Mouse (Mus musculus): Measurements from ENCODE around the gene Calhm1. TPM values are rescaled to one million over a fixed set of nuclear protein-coding genes. Genes with fewer than 3 reads are reported as not detected.
A peak's percentile ranks its signal among the peaks of the same experiment; 100 is the strongest.

Gene Calhm1
- not detected in 2 replicates for polyA plus RNA-seq (2016; fragmentation: Nextera tagmentation; extraction: Ambion mirVana)

DNA sequence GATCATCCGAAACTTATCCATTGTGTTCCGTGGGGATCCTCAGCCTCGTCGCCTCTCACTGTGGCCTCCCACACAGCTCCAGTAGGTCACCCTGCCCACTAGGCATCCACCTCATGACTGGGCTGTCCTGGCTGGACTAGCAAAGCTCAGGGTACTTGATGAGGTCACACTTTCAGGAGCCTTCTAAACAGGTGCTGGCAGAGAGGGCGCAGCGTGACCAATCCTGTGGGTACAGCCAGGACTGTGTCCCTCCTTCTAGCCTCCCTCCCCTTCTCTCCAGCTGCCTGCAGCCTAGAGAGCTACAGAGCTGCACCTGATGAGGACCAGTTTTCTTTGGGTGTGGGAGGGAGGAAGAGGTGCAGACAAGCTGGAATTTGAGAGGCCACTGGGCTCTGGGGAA lies at the start of gene Calhm1:
TSS of gene Calhm1 (minus strand) at position 101 of the 400 bp plus-strand sequence.
- Histone ChIP-seq H3K4me3 (replicated peaks) (no peak within 1 kb of the TSS), H3K9ac (no peak within 1 kb of the TSS), H3K9me3 (no peaks in the 10 kb centered on the region), H3K27ac (no peak within 1 kb of the TSS), H3K4me1 (no peaks in the 10 kb centered on the region), H3K27me3 (peaks cover 4% of the 10 kb centered on the region; the same call in 1 of the 2 replicates), H3K36me3 (replicated peaks) (no peaks in the 10 kb centered on the region), H3K4me2 (no peak within 1 kb of the TSS)
- WGBS = 95% methylated on average over 6 of the region's 6 CpGs
- ATAC-seq (ENCODE audit: low FRiP score) = no peak

GRCm38 (mm10) chr19:47192158-47192557 lies 48.1 kb upstream of the Calhm1 start:
- no peaks in the 10 kb centered on the region for H3K9me3 ChIP-seq
- ATAC-seq (ENCODE audit: low FRiP score) = no peak
- no peak overlapping the region for H3K4me3 ChIP-seq (replicated peaks)
- H3K27me3 ChIP-seq = no peaks in the 10 kb centered on the region
- no peak overlapping the region for H3K4me2 ChIP-seq
- no peak overlapping the region for H3K9ac ChIP-seq
- H3K36me3 ChIP-seq (replicated peaks) = no peaks in the 10 kb centered on the region
- peaks cover 8% of the 10 kb centered on the region for H3K4me1 ChIP-seq
- 94% methylated on average over 5 of the region's 5 CpGs for WGBS
- H3K27ac ChIP-seq = no peak overlapping the region

GRCm38 (mm10) chr19:47188515-47189128 lies 44.6 kb upstream of the Calhm1 start:
- Histone ChIP-seq H3K27ac (peak overlapping the region; percentile 65), H3K4me1 (peaks cover 8% of the 10 kb centered on the region), H3K27me3 (no peaks in the 10 kb centered on the region), H3K4me2 (no peak overlapping the region), H3K4me3 (replicated peaks) (no peak overlapping the region), H3K9ac (no peak overlapping the region), H3K36me3 (replicated peaks) (no peaks in the 10 kb centered on the region), H3K9me3 (no peaks in the 10 kb centered on the region)
- 72% methylated on average over 11 of the region's 11 CpGs for WGBS
- ATAC-seq (ENCODE audit: low FRiP score) = peak; percentile 63; the same call in 1 of the 2 replicates

DNA sequence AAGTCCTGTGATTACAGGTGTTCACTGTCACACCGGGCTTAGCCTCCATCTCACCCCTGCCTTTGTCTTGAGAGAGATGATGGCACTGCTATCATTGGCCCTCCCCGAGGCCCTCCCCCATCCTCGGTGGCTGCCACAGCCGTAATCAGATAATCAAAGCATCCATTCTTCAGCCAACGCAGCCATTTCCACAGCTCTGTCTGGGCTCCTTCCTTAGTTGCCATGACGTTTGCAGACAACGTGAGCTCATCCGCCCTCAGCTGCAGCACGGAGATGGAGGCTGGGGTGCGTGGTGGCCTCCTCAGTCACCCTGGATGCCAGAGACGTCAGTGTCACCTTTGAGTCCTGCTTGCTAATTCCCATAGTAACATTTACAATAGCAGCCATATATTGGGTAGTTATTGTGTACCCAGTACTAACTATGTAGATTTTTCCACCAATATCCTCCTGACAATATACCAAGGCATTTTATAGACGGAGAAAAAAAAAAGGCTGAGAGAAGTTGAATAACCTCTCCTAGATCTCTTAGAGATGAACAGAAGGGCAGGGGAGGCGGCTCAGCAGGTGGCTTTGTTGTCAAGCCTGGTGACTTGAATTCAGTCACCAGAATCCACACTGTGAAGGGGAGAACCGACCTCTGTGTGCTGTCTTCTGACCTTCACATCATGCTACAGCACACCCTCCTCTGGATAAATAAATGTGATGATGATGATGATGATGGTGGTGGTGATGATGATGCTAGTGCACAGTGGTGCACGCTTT lies 42.6 kb upstream of the Calhm1 start:
- Histone ChIP-seq H3K9me3 (peaks cover 5% of the 10 kb centered on the region; the same call in 1 of the 2 replicates), H3K4me3 (replicated peaks) (no peak overlapping the region), H3K4me2 (no peak overlapping the region), H3K27ac (no peak overlapping the region), H3K4me1 (peaks cover 8% of the 10 kb centered on the region), H3K9ac (no peak overlapping the region), H3K36me3 (replicated peaks) (no peaks in the 10 kb centered on the region), H3K27me3 (peaks cover 6% of the 10 kb centered on the region)
- no peak for ATAC-seq (ENCODE audit: low FRiP score)
- 47% methylated on average over 15 of the region's 15 CpGs for WGBS

- Histone ChIP-seq H3K27ac (no peak overlapping the region), H3K9me3 (peaks cover 5% of the 10 kb centered on the region; the same call in 1 of the 2 replicates), H3K27me3 (peaks cover 25% of the 10 kb centered on the region), H3K4me2 (no peak overlapping the region), H3K4me1 (peaks cover 13% of the 10 kb centered on the region), H3K9ac (no peak overlapping the region), H3K36me3 (replicated peaks) (no peaks in the 10 kb centered on the region), H3K4me3 (replicated peaks) (no peak overlapping the region)
- WGBS = 75% methylated on average over 4 of the region's 4 CpGs
- ATAC-seq (ENCODE audit: low FRiP score) = no peak
Measured at GRCm38 (mm10) chr19:47184736-47185135, 40.7 kb upstream of the Calhm1 start.

- Histone ChIP-seq H3K4me2 (no peak overlapping the region), H3K4me3 (replicated peaks) (no peak overlapping the region), H3K27me3 (peaks cover 30% of the 10 kb centered on the region), H3K36me3 (replicated peaks) (no peaks in the 10 kb centered on the region), H3K4me1 (peaks cover 18% of the 10 kb centered on the region), H3K9ac (no peak overlapping the region), H3K9me3 (peaks cover 5% of the 10 kb centered on the region; the same call in 1 of the 2 replicates), H3K27ac (no peak overlapping the region)
- ATAC-seq (ENCODE audit: low FRiP score) = no peak
- 78% methylated on average over 8 of the region's 8 CpGs for WGBS
Measured at GRCm38 (mm10) chr19:47184221-47184620, 40.2 kb upstream of the Calhm1 start.

DNA sequence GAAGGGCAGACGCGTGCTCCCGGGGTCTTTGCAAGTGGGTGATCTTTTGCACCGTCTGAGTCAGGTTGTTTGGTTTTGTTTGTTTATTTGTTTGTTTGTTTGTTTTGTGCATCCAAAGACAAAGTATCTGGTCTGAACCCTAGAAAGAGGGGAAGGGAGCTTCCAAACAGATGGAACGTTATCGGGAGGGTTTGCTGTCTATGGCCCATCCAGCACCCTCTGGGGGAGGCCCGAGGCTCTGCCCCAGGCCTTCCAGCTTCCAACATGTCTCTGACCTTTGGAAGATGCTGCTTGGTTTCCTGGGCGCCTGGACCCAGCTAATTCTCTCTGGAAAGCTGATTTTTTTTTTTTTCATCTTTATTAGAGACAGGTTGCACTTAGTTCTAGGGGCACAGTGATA lies 36.0 kb upstream of the Calhm1 start:
- Histone ChIP-seq H3K4me3 (replicated peaks) (peak overlapping the region; percentile 70), H3K9me3 (peaks cover 5% of the 10 kb centered on the region; the same call in 1 of the 2 replicates), H3K36me3 (replicated peaks) (no peaks in the 10 kb centered on the region), H3K27ac (no peak overlapping the region), H3K9ac (no peak overlapping the region), H3K27me3 (peaks cover 72% of the 10 kb centered on the region), H3K4me1 (peaks cover 15% of the 10 kb centered on the region), H3K4me2 (peak overlapping the region; percentile 99)
- WGBS = 11% methylated on average over 8 of the region's 8 CpGs
- no peak for ATAC-seq (ENCODE audit: low FRiP score)

GRCm38 (mm10) chr19:47179272-47179809 lies 35.3 kb upstream of the Calhm1 start:
- peak; percentile 39 for ATAC-seq (ENCODE audit: low FRiP score)
- Histone ChIP-seq H3K27ac (0 out of 2 replicates have a peak overlapping the region, but pooled peaks have one; percentile 38), H3K9ac (peak overlapping the region; percentile 53), H3K4me3 (replicated peaks) (peak overlapping the region; percentile 70), H3K9me3 (peaks cover 5% of the 10 kb centered on the region; the same call in 1 of the 2 replicates), H3K27me3 (peaks cover 73% of the 10 kb centered on the region), H3K4me2 (peak overlapping the region; percentile 99), H3K4me1 (peaks cover 15% of the 10 kb centered on the region), H3K36me3 (replicated peaks) (no peaks in the 10 kb centered on the region)
- WGBS = under 1% methylated on average over 41 of the region's 42 CpGs

DNA sequence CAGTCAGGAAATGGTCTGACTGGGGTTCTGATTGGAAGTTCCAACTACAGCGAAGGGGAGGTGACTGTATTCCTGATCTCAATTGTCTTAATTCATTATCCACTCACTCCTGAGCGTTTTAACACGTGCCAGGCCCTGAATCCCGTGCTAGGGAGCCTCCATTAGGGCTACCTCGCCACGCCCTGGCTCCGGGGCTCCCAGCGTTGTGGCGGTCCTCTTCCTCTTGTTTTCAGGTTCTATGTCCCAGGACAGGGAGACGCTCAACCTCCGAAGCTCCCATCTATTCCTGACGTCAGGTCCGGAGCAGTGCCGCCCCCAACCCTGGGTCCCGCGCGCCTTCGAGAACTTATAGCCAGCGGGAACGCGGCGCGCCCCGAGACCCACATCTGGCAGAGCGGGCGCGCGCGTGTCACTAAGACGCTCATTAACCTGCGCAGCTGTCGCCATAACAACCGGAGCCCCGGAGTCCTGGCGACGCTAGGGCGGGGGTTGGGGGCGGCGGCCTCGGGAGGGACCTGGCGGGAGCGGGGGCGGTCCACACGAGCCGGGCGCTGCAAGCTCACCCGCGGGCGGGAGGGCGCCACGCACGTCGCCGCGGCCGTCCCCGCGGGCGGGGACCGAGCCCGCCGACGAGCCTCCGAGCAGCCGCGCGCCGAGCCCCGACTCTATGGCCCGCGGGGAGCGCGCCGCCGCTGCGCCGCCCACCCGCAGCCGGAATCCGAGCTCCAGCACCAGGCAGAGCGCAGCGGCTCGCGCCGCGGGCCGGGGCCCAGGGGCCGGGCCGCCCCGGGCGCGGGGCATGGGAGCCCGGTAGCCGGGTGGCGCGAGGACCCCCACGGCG lies 34.6 kb upstream of the Calhm1 start, which contains the start of gene Neurl1a:
TSS of gene Neurl1a (plus strand) at position 390 of the 841 bp plus-strand sequence.
- peaks cover 73% of the 10 kb centered on the region for H3K27me3 ChIP-seq
- no peaks in the 10 kb centered on the region for H3K36me3 ChIP-seq (replicated peaks)
- peak within 1 kb of the TSS; percentile 70 for H3K4me3 ChIP-seq (replicated peaks)
- H3K9me3 ChIP-seq = peaks cover 5% of the 10 kb centered on the region; the same call in 1 of the 2 replicates
- peak within 1 kb of the TSS; percentile 99 for H3K4me2 ChIP-seq
- peak within 1 kb of the TSS; percentile 53 for H3K9ac ChIP-seq
- WGBS = under 1% methylated on average over 80 of the region's 98 CpGs
- peaks cover 15% of the 10 kb centered on the region for H3K4me1 ChIP-seq
- peak; percentile 77 for ATAC-seq (ENCODE audit: low FRiP score)
- 0 out of 2 replicates have a peak within 1 kb of the TSS, but pooled peaks have one; percentile 38 for H3K27ac ChIP-seq

DNA sequence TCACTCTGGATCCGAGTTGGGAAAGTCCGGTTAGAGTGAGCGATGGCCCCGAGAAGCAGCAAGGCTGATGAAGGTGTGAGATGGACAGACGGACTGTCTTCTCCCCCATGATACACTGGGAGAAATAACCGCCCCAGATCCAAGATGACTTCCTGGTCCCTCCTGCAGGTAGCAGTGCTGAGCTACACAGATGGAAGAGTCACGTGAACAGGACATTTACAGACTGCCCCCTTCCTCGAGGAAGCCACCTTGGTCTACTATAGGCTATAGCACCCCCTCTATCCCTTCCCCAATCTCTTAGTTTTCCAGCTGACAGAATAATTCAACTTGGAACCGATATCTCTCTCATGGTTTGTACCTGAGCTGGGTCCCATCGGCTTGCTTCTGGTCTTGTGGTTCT lies 33.9 kb upstream of the Calhm1 start:
- Histone ChIP-seq H3K4me3 (replicated peaks) (peak overlapping the region; percentile 70), H3K9me3 (peaks cover 5% of the 10 kb centered on the region; the same call in 1 of the 2 replicates), H3K36me3 (replicated peaks) (no peaks in the 10 kb centered on the region), H3K27me3 (peaks cover 73% of the 10 kb centered on the region), H3K4me1 (peaks cover 15% of the 10 kb centered on the region), H3K4me2 (peak overlapping the region; percentile 99), H3K9ac (no peak overlapping the region), H3K27ac (no peak overlapping the region)
- 23% methylated on average over 10 of the region's 10 CpGs for WGBS
- 0 out of 2 replicates have a peak, but pooled peaks have one; percentile 31 for ATAC-seq (ENCODE audit: low FRiP score)

DNA sequence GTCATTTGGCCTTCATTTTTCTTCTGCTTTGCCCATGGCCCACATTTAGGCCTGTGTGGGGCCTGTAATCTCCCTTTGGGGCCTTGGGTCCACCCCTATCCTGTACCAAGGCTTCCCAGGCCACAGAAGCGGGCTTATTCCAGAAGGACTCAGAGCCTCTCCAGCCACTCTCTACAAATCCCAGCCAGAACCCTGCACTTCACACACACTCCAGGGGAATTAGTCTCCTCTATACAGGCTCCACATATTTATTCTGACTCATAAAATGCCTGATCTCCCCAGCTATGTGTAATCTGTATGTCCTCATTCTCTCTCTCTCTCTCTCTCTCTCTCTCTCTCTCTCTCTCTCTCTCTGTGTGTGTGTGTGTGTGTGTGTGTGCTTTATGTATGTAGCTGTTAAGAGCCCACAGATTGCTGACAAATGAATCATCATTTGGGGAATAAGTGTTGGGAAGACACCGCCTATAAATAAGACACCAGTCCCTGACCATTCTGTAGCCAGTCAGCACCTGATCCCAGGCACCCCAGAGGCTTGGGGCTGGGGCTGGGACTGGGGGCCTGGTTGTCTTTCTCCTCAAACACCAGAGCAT lies 33.0 kb upstream of the Calhm1 start:
- H3K4me3 ChIP-seq (replicated peaks) = no peak overlapping the region
- ATAC-seq (ENCODE audit: low FRiP score) = no peak
- H3K36me3 ChIP-seq (replicated peaks) = no peaks in the 10 kb centered on the region
- no peak overlapping the region for H3K4me2 ChIP-seq
- WGBS = 83% methylated on average over 2 of the region's 2 CpGs
- no peak overlapping the region for H3K27ac ChIP-seq
- H3K4me1 ChIP-seq = peaks cover 15% of the 10 kb centered on the region
- peaks cover 70% of the 10 kb centered on the region for H3K27me3 ChIP-seq
- no peak overlapping the region for H3K9ac ChIP-seq
- peaks cover 2% of the 10 kb centered on the region; the same call in 1 of the 2 replicates for H3K9me3 ChIP-seq
